Mouse (Mus musculus): ENCODE measurements around the gene Zfyve28. TPM values are rescaled to one million over a fixed set of nuclear protein-coding genes. Genes with fewer than 3 reads are reported as not detected.

The Zfyve28 gene
- polyA plus RNA-seq, 1 experiment from 2014 or later: 0.93 TPM

- WGBS: 48% methylated on average over 7 of the region's 7 CpGs
- DNase-seq (ENCODE audit: low spot score): no peak
- Histone ChIP-seq H3K27ac (no peak overlapping the region), H3K4me3 (no peak overlapping the region), H3K27me3 (ENCODE audit: insufficient read depth, poor library complexity, severe bottlenecking) (peaks cover 30% of the 10 kb centered on the region), H3K4me1 (peaks cover 18% of the 10 kb centered on the region; the same call in 1 of the 2 replicates), H3K9me3 (no peaks in the 10 kb centered on the region), H3K36me3 (no peaks in the 10 kb centered on the region)
Observed at GRCm38 (mm10) chr5:34280976-34281375, 7.3 kb downstream of the Zfyve28 start.

- WGBS: 80% methylated on average over 9 of the region's 9 CpGs
- H3K27me3 ChIP-seq (ENCODE audit: insufficient read depth, poor library complexity, severe bottlenecking): peaks cover 18% of the 10 kb centered on the region
Observed at GRCm38 (mm10) chr5:34279214-34279613, 9.0 kb downstream of the Zfyve28 start.

GRCm38 (mm10) chr5:34278058-34278457, 10.2 kb downstream of the Zfyve28 start:
- Histone ChIP-seq H3K4me3 (no peak overlapping the region), H3K36me3 (no peaks in the 10 kb centered on the region), H3K27ac (no peak overlapping the region), H3K27me3 (ENCODE audit: insufficient read depth, poor library complexity, severe bottlenecking) (peaks cover 11% of the 10 kb centered on the region), H3K9me3 (no peaks in the 10 kb centered on the region), H3K4me1 (peaks cover 19% of the 10 kb centered on the region)
- 69% methylated on average over 4 of the region's 4 CpGs for WGBS
- DNase-seq (ENCODE audit: low spot score): no peak

More at GRCm38 (mm10) chr5:34279214-34279613, 9.0 kb downstream of the Zfyve28 start:
- Histone ChIP-seq H3K9me3 (no peaks in the 10 kb centered on the region), H3K36me3 (no peaks in the 10 kb centered on the region), H3K4me3 (no peak overlapping the region), H3K27ac (no peak overlapping the region), H3K4me1 (peaks cover 13% of the 10 kb centered on the region; the same call in 1 of the 2 replicates)
- DNase-seq (ENCODE audit: low spot score): no peak

- H3K36me3 ChIP-seq: no peaks in the 10 kb centered on the region
- H3K4me1 ChIP-seq: peaks cover 24% of the 10 kb centered on the region
- H3K27ac ChIP-seq: no peak overlapping the region
- WGBS: 80% methylated on average over 6 of the region's 6 CpGs
- no peak for DNase-seq (ENCODE audit: low spot score)
- H3K9me3 ChIP-seq: no peaks in the 10 kb centered on the region
- no peak overlapping the region for H3K4me3 ChIP-seq
- peaks cover under 1% of the 10 kb centered on the region; the same call in 1 of the 2 replicates for H3K27me3 ChIP-seq (ENCODE audit: insufficient read depth, poor library complexity, severe bottlenecking)
Observed at GRCm38 (mm10) chr5:34276746-34277145, 11.5 kb downstream of the Zfyve28 start.

GRCm38 (mm10) chr5:34276191-34276590, 12.1 kb downstream of the Zfyve28 start:
- Histone ChIP-seq H3K9me3 (no peaks in the 10 kb centered on the region), H3K27me3 (ENCODE audit: insufficient read depth, poor library complexity, severe bottlenecking) (no peaks in the 10 kb centered on the region), H3K4me3 (no peak overlapping the region), H3K27ac (no peak overlapping the region), H3K36me3 (no peaks in the 10 kb centered on the region), H3K4me1 (peaks cover 24% of the 10 kb centered on the region)
- DNase-seq (ENCODE audit: low spot score): no peak
- WGBS: 76% methylated on average over 7 of the region's 7 CpGs

- 84% methylated on average over 10 of the region's 10 CpGs for WGBS
Observed at GRCm38 (mm10) chr5:34274676-34275293, 13.5 kb downstream of the Zfyve28 start.

GRCm38 (mm10) chr5:34274268-34274667, 14.0 kb downstream of the Zfyve28 start:
- WGBS: 82% methylated on average over 3 of the region's 3 CpGs
- Histone ChIP-seq H3K27me3 (ENCODE audit: insufficient read depth, poor library complexity, severe bottlenecking) (0 out of 2 replicates have a peak, but pooled peaks cover 5% of the 10 kb centered on the region), H3K4me3 (no peak overlapping the region), H3K9me3 (no peaks in the 10 kb centered on the region), H3K4me1 (peaks cover 26% of the 10 kb centered on the region), H3K27ac (no peak overlapping the region), H3K36me3 (no peaks in the 10 kb centered on the region)
- DNase-seq (ENCODE audit: low spot score): no peak

More at GRCm38 (mm10) chr5:34274676-34275293, 13.5 kb downstream of the Zfyve28 start:
- no peaks in the 10 kb centered on the region for H3K9me3 ChIP-seq
- H3K27ac ChIP-seq: no peak overlapping the region
- no peak for DNase-seq (ENCODE audit: low spot score)
- H3K27me3 ChIP-seq (ENCODE audit: insufficient read depth, poor library complexity, severe bottlenecking): 0 out of 2 replicates have a peak, but pooled peaks cover 3% of the 10 kb centered on the region
- H3K4me1 ChIP-seq: peaks cover 21% of the 10 kb centered on the region
- H3K36me3 ChIP-seq: no peaks in the 10 kb centered on the region
- H3K4me3 ChIP-seq: no peak overlapping the region

- Histone ChIP-seq H3K27me3 (ENCODE audit: insufficient read depth, poor library complexity, severe bottlenecking) (0 out of 2 replicates have a peak, but pooled peaks cover 5% of the 10 kb centered on the region), H3K4me1 (peaks cover 20% of the 10 kb centered on the region), H3K27ac (no peak overlapping the region), H3K9me3 (no peaks in the 10 kb centered on the region), H3K4me3 (no peak overlapping the region), H3K36me3 (no peaks in the 10 kb centered on the region)
- 67% methylated on average over 5 of the region's 5 CpGs for WGBS
- DNase-seq (ENCODE audit: low spot score): no peak
Observed at GRCm38 (mm10) chr5:34273251-34273681, 15.0 kb downstream of the Zfyve28 start.

GRCm38 (mm10) chr5:34271743-34272142, 16.5 kb downstream of the Zfyve28 start:
- Histone ChIP-seq H3K9me3 (no peaks in the 10 kb centered on the region), H3K4me1 (peaks cover 20% of the 10 kb centered on the region), H3K27ac (no peak overlapping the region), H3K4me3 (no peak overlapping the region), H3K27me3 (ENCODE audit: insufficient read depth, poor library complexity, severe bottlenecking) (0 out of 2 replicates have a peak, but pooled peaks cover 5% of the 10 kb centered on the region), H3K36me3 (no peaks in the 10 kb centered on the region)
- 17% methylated on average over 4 of the region's 4 CpGs for WGBS
- no peak for DNase-seq (ENCODE audit: low spot score)

GRCm38 (mm10) chr5:34269921-34270465, 18.3 kb downstream of the Zfyve28 start:
- Histone ChIP-seq H3K4me1 (peaks cover 20% of the 10 kb centered on the region), H3K4me3 (no peak overlapping the region), H3K9me3 (no peaks in the 10 kb centered on the region), H3K27me3 (ENCODE audit: insufficient read depth, poor library complexity, severe bottlenecking) (0 out of 2 replicates have a peak, but pooled peaks cover 5% of the 10 kb centered on the region), H3K27ac (no peak overlapping the region), H3K36me3 (no peaks in the 10 kb centered on the region)
- 44% methylated on average over 12 of the region's 12 CpGs for WGBS
- DNase-seq (ENCODE audit: low spot score): no peak

GRCm38 (mm10) chr5:34269197-34269920, 18.9 kb downstream of the Zfyve28 start:
- H3K36me3 ChIP-seq: no peaks in the 10 kb centered on the region
- no peak overlapping the region for H3K4me3 ChIP-seq
- DNase-seq (ENCODE audit: low spot score): no peak
- WGBS: 74% methylated on average over 16 of the region's 16 CpGs
- no peak overlapping the region for H3K27ac ChIP-seq
- H3K4me1 ChIP-seq: peaks cover 20% of the 10 kb centered on the region
- no peaks in the 10 kb centered on the region for H3K9me3 ChIP-seq
- 0 out of 2 replicates have a peak, but pooled peaks cover 5% of the 10 kb centered on the region for H3K27me3 ChIP-seq (ENCODE audit: insufficient read depth, poor library complexity, severe bottlenecking)

GRCm38 (mm10) chr5:34266065-34266464, 22.2 kb downstream of the Zfyve28 start:
- 0 out of 2 replicates have a peak, but pooled peaks cover 5% of the 10 kb centered on the region for H3K27me3 ChIP-seq (ENCODE audit: insufficient read depth, poor library complexity, severe bottlenecking)
- DNase-seq (ENCODE audit: low spot score): no peak
- no peaks in the 10 kb centered on the region for H3K9me3 ChIP-seq
- H3K27ac ChIP-seq: no peak overlapping the region
- no peak overlapping the region for H3K4me3 ChIP-seq
- peaks cover 6% of the 10 kb centered on the region; the same call in 1 of the 2 replicates for H3K4me1 ChIP-seq
- H3K36me3 ChIP-seq: no peaks in the 10 kb centered on the region
- 62% methylated on average over 4 of the region's 4 CpGs for WGBS
